Mouse (Mus musculus): ENCODE measurements around the gene Inmt. TPM values are rescaled to one million over a fixed set of nuclear protein-coding genes. Genes with fewer than 3 reads are reported as not detected.

The Inmt gene
- total RNA-seq (2014; rRNA removed) (not detected in 2 replicates), polyA plus RNA-seq (2015; fragmentation: Nextera tagmentation; extraction: Ambion mirVana) (not detected in 2 replicates)

GRCm38 (mm10) chr6:55174741-55175181, at the start of gene Inmt:
Gene Inmt, minus strand, starts transcription at chr6:55175043.
- TF ChIP-seq CTCF (IDR thresholded peaks at IDR 0.05), result no peak
- Histone ChIP-seq H3K4me2 (ENCODE audit: low read depth, low read length, poor library complexity, severe bottlenecking) (no peak within 1 kb of the TSS), H3K9me3 (ENCODE audit: low read length) (no peaks in the 10 kb centered on the region), H3K4me1 (ENCODE audit: insufficient read depth, low read length) (no peaks in the 10 kb centered on the region), H3K4me3 (ENCODE audit: low read depth, low read length) (no peak within 1 kb of the TSS), H3K9ac (replicated peaks; ENCODE audit: low read length, poor library complexity, severe bottlenecking) (no peak within 1 kb of the TSS), H3K27ac (ENCODE audit: low read depth, low read length) (no peak within 1 kb of the TSS), H3K36me3 (ENCODE audit: insufficient read depth, low read length) (no peaks in the 10 kb centered on the region), H3K27me3 (ENCODE audit: insufficient read depth, low read length) (no peaks in the 10 kb centered on the region)
- ATAC-seq (ENCODE audit: low FRiP score) (no peak), DNase-seq (ENCODE audit: low spot score) (no peak)
- WGBS, result 89% methylated on average over 1 of the region's 1 CpGs

GRCm38 (mm10) chr6:55223986-55224385, 49.1 kb upstream of the Inmt start:
- DNase-seq (ENCODE audit: low spot score) (no peak), ATAC-seq (ENCODE audit: low FRiP score) (no peak)
- 96% methylated on average over 8 of the region's 8 CpGs for whole genome bisulfite sequencing
- Histone ChIP-seq H3K4me2 (ENCODE audit: low read depth, low read length, poor library complexity, severe bottlenecking) (no peak overlapping the region), H3K27ac (ENCODE audit: low read depth, low read length) (no peak overlapping the region), H3K4me3 (ENCODE audit: low read depth, low read length) (no peak overlapping the region), H3K27me3 (ENCODE audit: insufficient read depth, low read length) (no peaks in the 10 kb centered on the region), H3K36me3 (ENCODE audit: insufficient read depth, low read length) (peaks cover 14% of the 10 kb centered on the region), H3K9ac (replicated peaks; ENCODE audit: low read length, poor library complexity, severe bottlenecking) (no peak overlapping the region), H3K9me3 (ENCODE audit: low read length) (no peaks in the 10 kb centered on the region), H3K4me1 (ENCODE audit: insufficient read depth, low read length) (no peaks in the 10 kb centered on the region)
- no peak for TF ChIP-seq CTCF (IDR thresholded peaks at IDR 0.05)

GRCm38 (mm10) chr6:55218232-55218631, 43.4 kb upstream of the Inmt start:
- no peaks in the 10 kb centered on the region for H3K27me3 ChIP-seq (ENCODE audit: insufficient read depth, low read length)
- H3K9ac ChIP-seq (replicated peaks; ENCODE audit: low read length, poor library complexity, severe bottlenecking), result no peak overlapping the region
- H3K4me3 ChIP-seq (ENCODE audit: low read depth, low read length), result no peak overlapping the region
- no peak overlapping the region for H3K4me2 ChIP-seq (ENCODE audit: low read depth, low read length, poor library complexity, severe bottlenecking)
- no peak for TF ChIP-seq CTCF (IDR thresholded peaks at IDR 0.05)
- DNase-seq (ENCODE audit: low spot score) (no peak), ATAC-seq (ENCODE audit: low FRiP score) (no peak)
- 90% methylated on average over 9 of the region's 9 CpGs for WGBS
- no peaks in the 10 kb centered on the region for H3K4me1 ChIP-seq (ENCODE audit: insufficient read depth, low read length)
- peaks cover 16% of the 10 kb centered on the region for H3K36me3 ChIP-seq (ENCODE audit: insufficient read depth, low read length)
- no peaks in the 10 kb centered on the region for H3K9me3 ChIP-seq (ENCODE audit: low read length)
- no peak overlapping the region for H3K27ac ChIP-seq (ENCODE audit: low read depth, low read length)

- H3K4me2 ChIP-seq (ENCODE audit: low read depth, low read length, poor library complexity, severe bottlenecking), result no peak overlapping the region
These were observed 39.7 kb upstream of the Inmt start for GRCm38 (mm10) chr6:55214541-55214940.

GRCm38 (mm10) chr6:55210423-55211365, 35.9 kb upstream of the Inmt start:
- no peak overlapping the region for H3K9ac ChIP-seq (replicated peaks; ENCODE audit: low read length, poor library complexity, severe bottlenecking)
- no peak overlapping the region for H3K4me2 ChIP-seq (ENCODE audit: low read depth, low read length, poor library complexity, severe bottlenecking)
- H3K4me3 ChIP-seq (ENCODE audit: low read depth, low read length), result no peak overlapping the region
- H3K9me3 ChIP-seq (ENCODE audit: low read length), result no peaks in the 10 kb centered on the region
- H3K36me3 ChIP-seq (ENCODE audit: insufficient read depth, low read length), result peaks cover 3% of the 10 kb centered on the region; the same call in 1 of the 2 replicates
- H3K27me3 ChIP-seq (ENCODE audit: insufficient read depth, low read length), result no peaks in the 10 kb centered on the region
- no peaks in the 10 kb centered on the region for H3K4me1 ChIP-seq (ENCODE audit: insufficient read depth, low read length)
- no peak overlapping the region for H3K27ac ChIP-seq (ENCODE audit: low read depth, low read length)
- ATAC-seq (ENCODE audit: low FRiP score), result no peak
- TF ChIP-seq CTCF (IDR thresholded peaks at IDR 0.05), result no peak
- WGBS, result 85% methylated on average over 15 of the region's 15 CpGs
- DNase-seq (ENCODE audit: low spot score), result no peak

More at GRCm38 (mm10) chr6:55214541-55214940, 39.7 kb upstream of the Inmt start:
- ATAC-seq (ENCODE audit: low FRiP score) (no peak), DNase-seq (ENCODE audit: low spot score) (no peak)
- TF ChIP-seq CTCF (IDR thresholded peaks at IDR 0.05), result no peak
- Histone ChIP-seq H3K4me3 (ENCODE audit: low read depth, low read length) (no peak overlapping the region), H3K9me3 (ENCODE audit: low read length) (no peaks in the 10 kb centered on the region), H3K4me1 (ENCODE audit: insufficient read depth, low read length) (no peaks in the 10 kb centered on the region), H3K9ac (replicated peaks; ENCODE audit: low read length, poor library complexity, severe bottlenecking) (no peak overlapping the region), H3K27me3 (ENCODE audit: insufficient read depth, low read length) (no peaks in the 10 kb centered on the region), H3K27ac (ENCODE audit: low read depth, low read length) (no peak overlapping the region), H3K36me3 (ENCODE audit: insufficient read depth, low read length) (peaks cover 15% of the 10 kb centered on the region)
- 72% methylated on average over 3 of the region's 3 CpGs for WGBS

- H3K36me3 ChIP-seq (ENCODE audit: insufficient read depth, low read length), result peaks cover 3% of the 10 kb centered on the region; the same call in 1 of the 2 replicates
- H3K27me3 ChIP-seq (ENCODE audit: insufficient read depth, low read length), result no peaks in the 10 kb centered on the region
- DNase-seq (ENCODE audit: low spot score) (no peak), ATAC-seq (ENCODE audit: low FRiP score) (no peak)
- no peak overlapping the region for H3K4me2 ChIP-seq (ENCODE audit: low read depth, low read length, poor library complexity, severe bottlenecking)
- H3K9me3 ChIP-seq (ENCODE audit: low read length), result no peaks in the 10 kb centered on the region
- 93% methylated on average over 8 of the region's 8 CpGs for WGBS
- H3K27ac ChIP-seq (ENCODE audit: low read depth, low read length), result no peak overlapping the region
- no peak for TF ChIP-seq CTCF (IDR thresholded peaks at IDR 0.05)
- H3K9ac ChIP-seq (replicated peaks; ENCODE audit: low read length, poor library complexity, severe bottlenecking), result no peak overlapping the region
- H3K4me3 ChIP-seq (ENCODE audit: low read depth, low read length), result no peak overlapping the region
- H3K4me1 ChIP-seq (ENCODE audit: insufficient read depth, low read length), result peaks cover 5% of the 10 kb centered on the region; the same call in 1 of the 2 replicates
These were observed 32.9 kb upstream of the Inmt start for GRCm38 (mm10) chr6:55207786-55208185.
